Mouse (Mus musculus) cerebellum, adult 8-10 months (tissue): ENCODE data around the gene Pld5.
A peak's percentile ranks its signal among the peaks of the same experiment; 100 is the strongest.

Experiments
- DNase-seq: peaks from one replicate; pipeline ENCODE4 v3.0.0; 2022

Gene Pld5

DNA sequence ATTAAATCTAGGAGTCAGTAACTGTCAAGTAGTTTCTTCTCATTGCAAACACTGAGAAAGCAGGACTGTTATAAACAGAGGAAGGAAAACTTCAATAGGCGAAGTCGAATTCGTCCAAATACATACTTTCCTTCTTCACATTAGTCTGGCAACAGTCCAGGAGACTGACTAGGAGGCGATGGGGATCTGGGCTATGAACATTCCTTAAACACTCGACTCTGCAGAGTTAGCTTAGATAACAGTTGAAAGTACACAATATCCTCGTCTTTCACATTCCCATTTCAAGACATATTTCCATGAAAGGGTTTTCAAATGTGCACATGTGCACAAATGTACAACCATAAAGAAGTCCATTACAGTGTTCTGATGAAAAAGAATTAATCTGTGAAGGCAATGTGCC is 129.8 kb downstream of the Pld5 start:
- no peak for DNase-seq

DNA sequence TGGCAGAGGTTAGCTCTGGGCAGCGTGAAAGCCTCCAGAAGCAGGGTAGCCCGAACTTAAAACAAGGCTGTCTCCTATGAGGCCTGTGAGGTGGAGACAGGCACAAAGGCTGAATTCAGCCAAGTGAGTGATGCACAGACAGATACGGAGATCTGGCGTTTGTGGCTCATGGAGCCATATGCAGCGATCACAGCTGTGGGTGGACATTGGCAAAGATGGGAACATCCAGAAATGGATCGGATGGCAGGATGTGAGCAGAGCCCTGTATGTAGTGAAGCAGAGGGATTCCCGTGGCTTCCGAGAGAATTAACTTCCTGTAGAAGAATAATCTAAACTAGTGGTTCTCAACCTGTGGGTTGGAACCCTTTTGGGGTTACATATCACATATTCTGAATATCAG is 140.7 kb downstream of the Pld5 start:
- no peak for DNase-seq

DNA sequence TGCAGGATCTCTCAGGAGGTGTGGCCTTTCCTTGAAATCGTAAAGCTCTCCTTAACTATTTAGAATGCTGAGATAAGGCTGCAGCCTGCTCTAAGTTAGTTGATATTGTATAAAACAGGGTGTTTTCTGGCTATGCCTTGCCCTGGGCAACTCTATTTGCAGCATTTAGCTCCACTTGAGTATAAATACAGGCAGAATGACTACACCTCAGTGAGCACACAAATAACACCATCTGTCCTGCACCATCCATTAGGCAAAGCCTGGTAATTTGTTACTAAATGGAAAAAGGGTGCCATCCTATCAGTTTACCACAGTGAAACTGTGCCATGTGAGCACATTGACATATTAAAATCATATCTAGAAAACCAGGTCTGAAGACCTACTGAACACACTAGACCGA is 149.3 kb downstream of the Pld5 start:
- peak; percentile 64 for DNase-seq

DNA sequence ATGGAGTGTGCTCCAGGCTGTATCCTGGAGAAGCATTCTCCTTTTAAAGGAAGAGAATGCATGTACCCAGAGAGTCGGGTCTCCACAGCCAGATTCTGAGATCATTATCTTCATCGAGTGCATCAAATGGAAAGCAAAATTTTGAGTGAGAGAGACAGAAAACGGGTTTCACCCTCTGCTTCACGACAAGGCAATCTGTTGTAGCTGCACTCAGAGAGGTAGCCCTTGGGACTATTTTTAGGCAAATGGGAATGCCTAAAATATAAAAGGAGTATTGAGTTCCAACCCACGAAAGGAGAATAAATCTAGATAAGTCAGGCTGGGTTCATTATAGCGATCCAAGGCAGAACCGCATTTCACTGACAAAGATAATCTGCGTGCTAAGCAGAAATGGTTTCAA is 150.7 kb downstream of the Pld5 start:
- DNase-seq = no peak

DNA sequence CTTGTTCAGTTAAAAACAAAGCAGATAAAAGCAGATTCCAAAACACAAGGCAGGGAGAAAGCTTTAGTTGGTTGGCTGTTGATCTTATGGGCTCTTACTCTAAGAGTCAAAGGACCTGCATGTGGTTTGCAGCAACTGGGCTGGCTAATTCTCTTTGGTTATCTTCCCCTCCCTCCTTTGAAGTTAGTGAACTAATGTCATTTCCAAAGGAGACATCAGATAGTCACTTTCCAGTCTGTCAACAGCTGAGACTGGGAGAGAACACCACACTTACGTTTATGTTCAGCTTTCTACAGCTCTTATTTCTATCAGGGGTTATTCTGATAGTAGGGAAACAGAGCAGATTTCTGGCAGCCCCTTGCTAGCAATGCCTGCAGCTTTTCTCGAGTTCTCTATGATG is 151.3 kb downstream of the Pld5 start:
- DNase-seq = no peak

DNA sequence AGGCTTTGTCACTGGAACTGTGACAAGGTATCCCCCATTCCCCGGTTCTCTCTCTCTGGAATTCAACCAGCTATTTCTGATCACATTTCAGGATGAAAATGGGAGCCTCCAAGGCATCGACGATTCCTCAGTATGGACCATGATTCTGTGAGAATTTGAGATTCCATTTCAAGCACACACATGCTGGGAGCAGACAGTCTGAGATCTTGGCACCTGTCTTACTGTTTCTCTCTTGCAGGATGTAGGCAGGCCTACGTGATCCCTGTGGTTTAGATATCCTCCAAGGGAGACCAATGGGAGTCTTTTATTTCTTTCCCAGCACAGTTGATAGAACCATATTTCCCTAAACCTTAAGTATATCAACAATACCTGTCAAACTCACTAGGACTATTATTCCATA is 159.5 kb downstream of the Pld5 start:
- no peak for DNase-seq

DNA sequence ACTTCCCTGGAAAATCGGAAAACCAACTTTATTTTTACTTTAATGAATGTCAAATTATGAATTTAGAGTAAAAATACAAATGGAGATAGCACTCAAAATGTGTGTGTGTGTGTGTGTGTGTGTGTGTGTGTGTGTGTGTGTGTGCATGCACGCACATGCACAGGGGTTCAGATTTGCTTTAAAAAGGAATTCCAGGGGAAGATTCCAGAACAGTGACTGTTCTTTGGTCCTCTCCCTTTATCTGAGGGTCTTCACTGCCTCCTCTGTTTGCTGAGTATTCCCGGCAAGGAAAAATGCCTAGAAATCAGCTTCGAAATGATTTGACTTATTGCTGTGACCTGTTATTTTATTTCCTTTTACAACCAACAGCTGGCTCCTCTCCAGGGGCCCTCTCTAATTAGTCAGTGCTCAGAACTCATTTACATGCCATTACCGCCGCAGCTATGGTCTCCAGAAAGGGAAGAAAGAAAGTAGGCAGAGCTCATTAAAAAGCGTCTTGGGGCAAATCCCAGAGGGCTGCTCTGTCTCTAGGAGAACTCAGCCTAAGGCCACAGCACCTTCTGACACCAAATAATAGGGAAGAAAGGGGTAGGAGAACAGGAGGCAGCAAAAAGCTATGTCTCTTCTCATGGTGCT is 176.3 kb downstream of the Pld5 start:
- no peak for DNase-seq

DNA sequence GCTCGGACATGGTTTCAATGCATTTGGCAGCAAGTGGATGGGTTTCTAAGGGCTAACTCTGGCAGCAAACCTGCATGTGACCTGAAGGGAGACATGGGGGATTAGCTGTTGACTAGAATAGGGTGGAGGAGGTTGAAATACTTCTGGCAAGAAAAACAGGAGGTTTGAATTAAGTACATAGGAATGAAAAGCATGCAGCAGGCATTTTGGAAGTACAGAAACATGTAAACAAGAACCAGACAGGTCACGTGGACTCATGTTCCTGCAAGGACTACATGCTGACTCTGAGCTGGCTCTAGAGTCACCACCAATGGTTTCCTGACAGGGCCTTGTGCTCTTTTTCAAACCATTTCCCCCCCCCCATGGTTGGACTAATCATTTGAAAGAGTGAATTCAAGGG is 183.0 kb downstream of the Pld5 start:
- DNase-seq = no peak

DNA sequence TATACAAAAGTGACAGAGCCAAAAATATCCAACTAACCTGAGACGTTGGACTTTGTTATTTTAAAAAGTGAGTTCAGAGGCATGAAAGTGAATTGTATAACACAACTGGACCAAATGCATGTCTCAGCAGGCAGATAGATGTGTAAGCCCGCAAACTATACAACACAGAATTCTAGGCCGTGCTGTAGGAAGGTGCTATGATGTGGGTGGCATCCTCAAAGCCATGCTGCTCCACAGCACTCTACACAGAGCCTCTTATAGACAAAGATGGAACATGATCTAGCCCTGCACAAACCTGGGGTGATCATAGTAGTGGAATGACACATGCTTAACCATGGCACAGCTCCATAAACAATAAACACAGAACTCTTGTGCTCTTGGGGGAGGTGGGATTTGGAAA is 185.7 kb downstream of the Pld5 start:
- no peak for DNase-seq

DNA sequence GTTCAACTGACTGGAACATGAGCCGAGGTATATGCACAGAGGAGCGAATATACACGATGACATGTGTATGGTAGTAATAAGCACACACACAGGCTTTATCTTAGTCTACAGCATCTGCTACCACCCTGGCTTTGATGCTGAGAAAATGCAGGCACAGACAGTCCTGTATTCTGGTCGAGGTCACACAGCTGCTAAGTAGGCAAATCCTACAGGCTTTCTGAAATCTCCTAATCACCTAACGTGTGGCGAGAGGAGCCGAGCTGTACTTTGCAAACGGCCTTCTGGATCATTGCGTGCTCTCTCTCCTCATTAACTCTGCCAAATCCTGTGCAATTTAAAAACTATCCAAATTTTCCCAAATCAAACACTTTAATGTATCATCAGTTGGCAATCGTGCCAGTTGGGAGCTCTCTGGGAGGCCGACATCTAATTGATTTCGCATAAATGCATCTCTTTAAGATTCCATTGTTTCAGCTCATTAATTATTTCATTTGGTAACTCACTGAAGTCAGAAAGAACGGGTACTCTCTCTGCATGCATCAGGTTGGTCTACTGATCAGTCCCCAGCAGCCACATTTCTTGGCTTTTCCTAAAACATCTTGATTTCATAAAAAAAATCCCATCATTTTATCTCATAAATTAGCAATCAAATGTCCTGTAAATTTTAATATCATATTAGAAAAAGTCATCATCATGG is 189.0 kb downstream of the Pld5 start:
- DNase-seq = no peak

DNA sequence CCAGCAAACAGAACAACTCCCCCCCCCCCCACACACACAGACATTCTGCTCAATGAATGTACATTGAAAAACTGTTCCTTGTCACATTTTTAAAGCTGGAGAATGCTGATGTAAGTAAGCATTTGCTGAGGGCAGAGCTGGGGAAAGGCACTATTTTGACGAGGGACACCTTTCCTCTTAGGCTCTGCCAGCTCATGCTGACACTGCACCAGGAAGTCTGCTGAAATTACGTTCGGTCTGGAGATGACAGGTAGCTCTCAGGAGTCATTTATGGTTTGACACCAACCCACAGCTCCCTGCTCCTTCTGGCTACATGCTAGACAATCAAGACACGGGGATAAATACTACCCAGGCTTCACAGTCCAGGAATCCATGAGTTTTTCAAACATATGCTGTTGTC is 192.8 kb downstream of the Pld5 start:
- DNase-seq = no peak

DNA sequence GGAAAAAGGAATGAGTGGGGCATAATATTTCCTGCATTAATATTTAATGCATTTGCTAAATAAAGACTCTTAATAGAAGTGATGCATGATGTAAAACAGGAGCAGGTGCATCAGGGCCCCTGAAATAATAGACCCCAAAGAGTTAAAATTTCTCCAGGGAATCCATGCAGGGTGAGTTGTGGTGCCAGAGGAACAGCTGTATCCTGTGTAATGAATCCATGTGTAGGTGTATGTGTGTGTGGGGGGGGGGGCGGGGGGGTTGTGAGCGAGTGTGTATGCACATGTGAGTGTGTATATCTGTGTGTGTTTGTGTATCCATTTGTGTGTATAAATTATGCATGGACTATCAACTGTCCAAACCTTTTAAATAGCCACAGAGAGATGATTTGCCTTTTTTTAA is 194.1 kb downstream of the Pld5 start:
- no peak for DNase-seq

DNA sequence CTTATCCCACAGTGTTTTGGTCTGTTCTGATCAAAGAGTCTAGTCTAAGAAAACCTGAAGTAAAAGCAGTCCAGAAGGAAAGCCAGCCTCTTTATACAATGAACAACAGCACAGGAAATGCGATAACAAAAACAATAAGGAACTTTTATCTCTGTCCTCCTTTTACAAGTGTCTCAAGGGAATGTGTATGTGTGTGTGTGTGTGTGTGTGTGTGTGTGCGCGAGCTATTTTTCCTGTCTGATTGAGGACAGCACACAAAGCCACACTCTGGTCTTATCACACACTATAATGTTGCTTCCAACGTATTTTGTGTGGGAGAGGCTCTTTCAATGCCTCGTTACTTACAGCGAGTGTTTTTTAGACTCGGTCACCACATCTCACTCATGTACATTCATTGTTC is 196.7 kb downstream of the Pld5 start:
- no peak for DNase-seq

DNA sequence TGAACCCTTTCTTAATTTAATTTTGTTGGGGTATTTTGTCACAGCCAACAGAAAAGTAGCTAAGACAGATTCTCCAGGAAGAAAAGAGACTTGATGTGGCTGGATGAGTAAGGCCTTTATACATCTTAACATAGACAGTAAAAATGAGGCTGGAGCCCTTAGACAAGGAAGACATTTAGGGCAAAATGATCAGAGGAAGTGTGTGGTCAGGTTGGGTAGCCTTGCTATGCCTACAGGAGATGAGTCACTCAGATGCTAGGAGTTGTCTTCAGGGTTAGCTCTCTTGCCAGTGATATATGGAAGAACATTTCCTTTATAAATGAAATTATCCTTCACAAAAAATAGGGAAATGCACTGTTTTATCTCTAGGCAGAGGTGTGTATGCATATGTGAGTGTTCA is 198.3 kb downstream of the Pld5 start:
- no peak for DNase-seq

DNA sequence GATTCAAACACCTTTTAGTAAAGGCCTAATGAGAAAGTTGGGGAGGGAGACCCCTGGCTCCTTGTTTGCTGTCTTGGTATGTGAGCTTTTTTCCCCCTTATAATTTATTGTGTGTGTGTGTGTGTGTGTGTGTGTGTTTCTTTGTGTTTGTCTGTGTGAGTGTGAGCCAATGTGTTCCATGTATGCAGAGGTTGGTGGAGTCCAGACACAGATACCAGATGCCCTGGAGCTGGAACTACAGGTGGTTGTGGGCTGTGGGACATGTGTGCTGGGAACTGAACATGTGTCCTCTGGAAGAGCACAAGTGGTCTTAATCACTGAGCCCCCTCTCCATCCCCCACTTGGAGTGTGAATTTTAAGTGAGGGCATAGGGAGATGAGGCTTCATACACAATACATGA is 199.3 kb downstream of the Pld5 start:
- no peak for DNase-seq

DNA sequence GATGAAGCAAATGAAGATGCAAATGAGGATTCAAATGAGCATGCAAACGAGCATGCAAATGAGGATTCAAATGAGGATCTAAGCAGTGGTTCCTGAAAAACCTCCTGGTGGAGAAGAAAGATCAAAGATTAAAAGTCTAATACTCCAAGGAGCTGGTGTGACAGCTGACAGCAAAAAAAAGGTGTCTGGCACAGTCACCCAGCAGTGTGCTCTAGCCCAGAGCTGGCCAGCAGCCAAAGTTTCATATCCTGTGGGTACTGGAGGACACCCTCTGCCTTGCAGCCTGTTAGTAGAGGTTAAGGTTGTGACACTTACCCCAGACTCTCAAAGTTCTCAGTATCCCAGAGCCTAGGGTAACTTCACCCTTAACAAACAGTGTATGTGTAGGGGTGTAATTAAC is 199.7 kb downstream of the Pld5 start:
- DNase-seq = peak; percentile 71

DNA sequence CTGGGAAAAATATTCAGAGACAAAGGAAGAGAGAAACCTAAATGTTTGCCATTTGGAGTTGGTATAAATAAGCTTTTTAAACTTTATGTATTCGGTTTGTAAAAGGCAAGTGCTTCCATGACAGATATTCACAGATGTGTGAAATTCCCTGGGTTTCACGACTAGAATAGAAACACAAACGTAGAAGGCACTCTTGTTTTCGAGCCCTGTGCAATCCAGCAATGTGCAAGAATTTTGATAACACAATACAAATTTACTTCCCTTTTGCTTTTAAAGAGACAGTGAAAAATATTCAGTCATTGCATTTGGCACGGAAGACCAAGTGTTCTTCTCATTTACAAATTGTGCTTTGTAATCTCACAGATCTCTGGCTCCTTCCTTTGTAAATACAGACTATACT is 200.6 kb downstream of the Pld5 start:
- no peak for DNase-seq

DNA sequence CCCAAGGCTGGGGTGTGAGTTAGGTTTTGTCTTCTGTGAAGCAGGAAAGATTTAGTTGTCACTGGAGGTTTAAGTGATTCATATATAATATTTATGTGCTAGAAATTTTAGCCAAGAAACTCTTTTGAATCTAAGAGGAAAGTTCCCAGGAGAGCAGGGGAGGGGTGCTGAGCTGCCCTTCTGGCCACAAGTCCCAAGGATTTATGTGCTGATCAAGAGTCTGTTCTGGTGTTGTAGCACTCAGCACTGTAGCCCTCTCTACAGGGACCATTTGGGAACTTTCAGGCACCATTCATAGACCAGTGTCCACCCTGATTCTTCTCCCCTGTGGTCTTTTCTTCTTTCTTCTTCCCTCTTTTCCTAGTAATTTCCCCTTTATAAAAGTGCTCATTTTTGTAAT is 209.8 kb downstream of the Pld5 start:
- no peak for DNase-seq

DNA sequence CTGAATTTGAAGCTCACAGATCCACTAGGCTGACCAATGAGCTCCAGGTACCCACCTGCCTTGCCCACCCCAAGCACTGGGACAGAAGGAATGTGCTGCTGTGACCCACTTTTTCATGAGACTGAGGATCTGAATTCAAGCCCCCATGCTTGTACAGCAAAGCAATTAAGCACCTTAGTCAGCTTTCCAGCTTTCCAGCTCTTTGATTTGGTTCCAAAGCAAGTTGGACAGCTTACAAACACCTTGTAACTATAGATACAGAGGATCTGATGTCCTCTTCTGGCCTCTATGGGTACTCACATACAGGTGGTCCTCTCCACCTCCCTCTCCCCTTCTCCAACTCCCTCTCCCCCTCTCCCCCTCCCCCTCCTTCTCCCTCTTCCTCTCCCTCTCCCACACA is 210.6 kb downstream of the Pld5 start:
- DNase-seq = no peak

DNA sequence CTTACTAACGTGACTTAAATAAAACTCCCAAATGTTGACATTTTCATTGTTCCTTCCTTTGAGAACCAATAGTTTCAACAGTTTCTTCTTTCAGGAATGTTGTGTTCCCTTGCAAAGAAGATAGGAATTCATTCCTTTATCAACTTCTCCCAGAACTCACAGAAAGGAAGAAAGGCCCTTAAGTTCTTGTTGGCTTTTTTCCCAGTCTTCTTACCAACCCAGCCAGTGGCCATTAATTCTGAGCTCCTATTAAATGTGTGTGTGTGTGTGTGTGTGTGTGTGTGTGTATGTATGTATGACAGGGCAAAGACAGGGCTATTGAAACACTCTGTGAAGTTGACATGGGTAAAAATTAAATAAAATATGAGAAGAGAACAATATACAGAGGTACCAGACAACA is 221.5 kb downstream of the Pld5 start:
- DNase-seq = no peak

DNA sequence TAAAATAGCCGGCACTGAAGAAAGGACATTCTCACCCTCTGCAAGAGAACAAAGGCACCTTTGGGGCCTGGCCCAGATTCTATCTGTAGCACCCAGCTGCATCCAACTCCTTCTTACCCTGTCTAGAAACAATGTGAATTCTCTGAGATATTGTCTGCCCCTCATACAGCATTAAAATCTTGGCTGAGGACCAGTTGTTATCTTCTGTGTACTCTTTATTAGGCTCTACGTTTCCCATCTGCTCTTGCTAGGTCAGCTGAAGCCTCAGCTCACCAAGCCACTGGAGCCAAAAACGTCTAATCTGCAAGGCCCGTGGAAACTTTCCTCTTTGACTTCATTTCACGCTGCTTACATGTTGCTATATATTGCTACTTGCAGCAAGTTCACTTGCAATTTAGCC is 228.1 kb downstream of the Pld5 start:
- DNase-seq = peak; percentile 25

DNA sequence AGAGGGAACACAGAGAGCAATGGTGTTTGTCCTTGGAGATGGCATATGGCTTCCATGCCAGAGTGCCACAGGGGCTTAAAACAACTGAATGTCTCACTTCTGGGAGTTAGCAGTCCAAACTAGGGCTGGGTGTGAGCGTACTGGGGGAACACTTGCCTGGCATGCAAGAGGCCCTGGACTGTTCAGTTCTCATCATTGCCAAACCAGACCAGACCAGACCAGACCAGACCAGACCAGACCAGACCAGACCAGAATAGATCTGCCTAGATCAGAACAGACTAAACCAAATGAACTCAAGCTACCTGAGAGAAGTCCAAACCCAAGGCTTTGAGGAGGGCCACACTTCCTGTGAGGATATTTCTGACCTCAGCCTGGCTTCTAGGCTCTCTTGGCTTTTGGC is 228.7 kb downstream of the Pld5 start:
- no peak for DNase-seq

DNA sequence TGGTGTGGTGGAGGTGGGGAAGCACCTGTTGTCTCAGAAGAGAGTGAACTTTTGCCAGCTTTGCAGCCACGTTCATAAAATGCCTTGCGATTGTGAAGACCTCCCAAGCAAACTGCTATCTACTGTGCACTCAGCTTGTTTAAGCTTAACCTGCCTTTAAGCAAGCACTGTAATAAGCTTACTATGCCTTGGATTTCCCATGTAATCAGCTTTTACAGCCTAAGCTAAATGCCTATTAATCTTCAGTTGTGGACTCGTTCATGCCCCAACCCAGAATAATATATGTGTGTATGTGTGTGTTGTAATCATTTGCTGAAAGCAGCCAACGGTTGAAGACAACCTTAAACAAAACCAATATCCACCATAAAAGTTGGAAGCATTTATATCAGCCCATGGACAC is 232.1 kb downstream of the Pld5 start:
- no peak for DNase-seq

DNA sequence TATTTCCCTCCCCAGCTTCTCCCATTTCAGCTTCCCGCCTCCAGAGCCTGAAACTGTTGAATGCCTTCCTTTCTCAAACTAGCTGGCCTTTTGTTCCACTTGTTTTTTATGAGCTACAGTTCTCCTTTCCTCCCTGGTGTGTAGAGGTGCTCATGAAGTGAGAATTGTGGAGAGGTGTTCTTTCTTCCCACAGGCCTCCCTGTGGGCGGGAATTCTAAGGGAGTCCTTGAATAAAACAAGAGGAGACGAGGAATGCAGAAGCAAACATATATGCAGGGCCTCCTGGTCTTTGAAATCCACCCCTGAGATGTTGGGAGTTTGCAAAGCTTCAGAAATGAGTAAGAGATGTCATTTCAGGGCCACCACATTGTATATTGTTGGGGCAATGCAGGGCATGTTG is 235.2 kb downstream of the Pld5 start:
- no peak for DNase-seq

DNA sequence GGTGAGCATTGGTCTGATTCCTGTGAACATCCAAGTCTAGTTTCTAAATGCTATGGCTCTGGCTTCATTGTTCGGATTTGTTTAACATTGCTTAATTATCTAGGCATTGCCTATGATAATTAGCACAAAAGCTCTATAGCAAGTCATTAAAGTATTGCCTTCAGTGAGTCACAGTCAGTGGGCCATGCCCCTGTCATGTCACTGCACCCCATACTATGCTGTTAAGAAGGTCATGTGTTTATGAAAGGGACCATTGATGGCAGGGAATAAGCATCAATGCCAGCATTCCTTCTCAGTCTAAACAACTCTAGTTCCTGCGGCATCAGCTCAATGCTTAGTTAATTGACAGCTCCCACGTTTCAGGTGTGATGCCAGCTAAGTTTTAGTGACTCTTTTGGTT is 239.1 kb downstream of the Pld5 start:
- no peak for DNase-seq
